Mouse (Mus musculus): ENCODE data around the gene Dnajc13.

Dnajc13 gene

GRCm38 (mm10) chr9:104262823-104263352 is at the start of gene Dnajc13:
Dnajc13 (minus strand) TSS chr9:104262930.
- peak; percentile 100 for DNase-seq (ENCODE audit: low read depth, low spot score)

DNA sequence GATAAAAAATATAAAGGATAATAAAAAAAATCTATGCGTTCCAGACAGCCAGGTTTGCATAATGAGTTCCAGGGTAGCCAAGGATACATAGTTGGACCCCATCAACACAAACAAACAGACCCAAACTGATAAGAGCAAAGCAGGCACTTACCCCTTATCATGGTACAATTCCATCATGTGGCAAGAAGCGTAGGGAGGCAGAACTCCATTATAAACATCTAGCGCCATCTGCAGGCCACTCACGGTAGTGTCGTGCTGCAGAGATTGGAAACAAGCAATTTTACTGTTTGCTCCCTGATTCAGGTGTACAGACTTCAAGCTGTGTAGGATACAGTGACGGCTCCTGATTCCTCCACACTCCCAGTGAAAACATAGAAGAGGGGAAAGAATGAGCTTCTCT is 44.0 kb upstream of the Dnajc13 start:
- DNase-seq (ENCODE audit: low read depth, low spot score), result peak; percentile 78

- peak; percentile 8 for DNase-seq (ENCODE audit: low read depth, low spot score)
Observed at GRCm38 (mm10) chr9:104305333-104306111, 42.8 kb upstream of the Dnajc13 start.

DNA sequence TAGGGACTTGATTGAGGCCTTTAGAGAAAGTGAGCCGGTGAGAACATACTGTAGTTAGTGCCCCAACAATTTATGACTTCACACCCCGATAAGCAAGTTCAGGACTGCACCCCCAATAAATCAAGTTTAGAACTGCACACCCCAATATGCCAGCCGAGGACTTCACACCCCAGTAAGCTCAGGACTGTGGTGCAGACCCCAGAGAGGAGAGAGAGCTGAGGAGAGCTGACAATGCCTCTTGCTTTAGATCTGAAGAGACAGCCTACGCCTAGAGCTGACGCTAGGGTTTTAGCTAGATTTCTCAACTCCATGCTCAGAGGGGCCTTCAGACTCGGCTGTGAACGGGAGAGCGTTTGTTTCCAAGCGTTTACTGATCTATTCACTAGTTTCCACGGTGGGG is 42.1 kb upstream of the Dnajc13 start:
- no peak for DNase-seq (ENCODE audit: low read depth, low spot score)

- DNase-seq (ENCODE audit: low read depth, low spot score), result no peak
Observed at GRCm38 (mm10) chr9:104304376-104304775, 41.6 kb upstream of the Dnajc13 start.

- DNase-seq (ENCODE audit: low read depth, low spot score), result no peak
Observed at GRCm38 (mm10) chr9:104300569-104300968, 37.8 kb upstream of the Dnajc13 start.

GRCm38 (mm10) chr9:104297041-104297440 is 34.3 kb upstream of the Dnajc13 start:
- DNase-seq (ENCODE audit: low read depth, low spot score), result no peak

GRCm38 (mm10) chr9:104284934-104285333 is 22.2 kb upstream of the Dnajc13 start:
- no peak for DNase-seq (ENCODE audit: low read depth, low spot score)

- no peak for DNase-seq (ENCODE audit: low read depth, low spot score)
Observed at GRCm38 (mm10) chr9:104282536-104282935, 19.8 kb upstream of the Dnajc13 start.

DNA sequence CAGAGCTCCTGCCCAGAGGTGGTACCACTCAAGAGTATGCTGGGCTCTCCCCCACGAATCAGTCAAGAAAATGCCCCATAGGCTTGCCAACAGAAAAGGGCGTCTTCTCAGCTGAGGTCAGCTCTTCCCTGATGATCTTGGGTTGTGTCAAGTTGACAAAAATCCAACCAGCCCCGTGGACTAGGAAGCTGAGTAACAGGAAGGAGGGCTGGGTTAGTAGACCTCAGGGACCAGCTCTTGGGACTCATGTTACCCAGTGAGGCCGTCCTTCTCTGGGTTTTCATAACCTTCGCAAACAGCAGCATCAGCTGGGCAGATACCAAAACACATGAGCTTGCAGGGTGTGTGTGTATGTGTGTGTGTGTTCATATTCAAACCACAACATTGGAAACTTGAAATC is 19.0 kb upstream of the Dnajc13 start:
- no peak for DNase-seq (ENCODE audit: low read depth, low spot score)

DNA sequence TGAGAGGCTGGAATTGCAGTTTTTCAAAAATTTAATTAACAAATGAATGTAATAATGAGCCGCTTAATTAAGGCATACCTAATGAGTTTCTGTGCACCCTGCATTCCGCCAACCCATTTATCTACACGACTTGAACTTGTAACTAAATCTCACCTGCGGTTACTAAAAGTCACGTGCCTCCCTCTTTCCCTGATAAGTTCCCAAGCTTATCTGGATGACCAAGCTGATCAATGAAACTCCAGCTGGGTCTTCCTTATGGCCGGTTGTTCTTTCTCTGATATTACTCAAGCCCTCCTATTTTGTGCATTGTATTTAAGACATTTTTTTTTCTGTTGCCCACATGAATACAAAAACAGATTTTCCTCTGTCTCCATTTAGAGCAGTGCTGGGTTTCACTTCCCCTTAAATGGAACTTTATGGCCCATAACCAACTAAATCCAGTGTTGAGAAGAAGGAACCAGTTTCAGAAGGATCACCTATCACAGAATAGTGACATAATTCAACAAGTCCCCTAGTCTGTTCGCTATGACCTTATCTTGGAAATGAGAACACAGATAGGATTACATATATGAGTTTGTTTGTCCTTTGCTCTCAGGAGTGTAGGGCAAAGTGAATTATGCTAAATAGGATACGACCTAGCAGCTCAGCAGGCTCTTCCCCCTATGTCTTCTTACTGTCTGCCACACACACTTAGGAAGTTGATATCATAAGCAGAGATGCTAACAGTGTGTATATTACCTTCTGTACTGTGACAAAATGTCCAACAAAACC is 18.2 kb upstream of the Dnajc13 start:
- peak; percentile 85 for DNase-seq (ENCODE audit: low read depth, low spot score)

DNA sequence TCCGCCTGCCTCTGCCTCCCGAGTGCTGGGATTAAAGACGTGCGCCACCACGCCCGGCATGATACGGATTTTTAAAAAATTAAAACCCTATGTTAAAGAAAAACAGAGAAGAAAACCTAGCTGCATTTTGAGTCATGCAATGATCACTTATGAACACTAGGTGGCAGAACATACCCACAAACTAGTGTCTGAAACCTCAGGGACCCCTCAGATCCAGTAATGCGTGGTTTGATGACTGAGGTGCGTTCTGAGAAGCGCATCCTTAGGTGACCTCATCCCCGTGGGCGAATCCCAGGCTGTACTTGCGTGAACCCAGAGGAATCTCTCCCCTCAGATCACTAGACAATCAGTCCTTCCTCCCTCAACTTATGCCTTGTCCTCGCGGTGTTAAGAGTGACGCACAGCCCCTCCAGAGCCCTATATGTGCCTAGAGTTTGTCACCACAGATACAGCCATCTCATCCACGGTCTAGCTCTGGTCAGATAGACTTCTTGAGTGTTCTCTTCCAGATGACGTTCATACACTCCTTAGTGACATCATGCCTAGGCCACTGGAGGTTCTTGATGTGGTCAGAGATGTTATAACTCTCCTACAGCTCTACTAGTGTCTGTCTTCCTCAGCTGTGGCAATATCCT is 14.9 kb upstream of the Dnajc13 start:
- peak; percentile 65 for DNase-seq (ENCODE audit: low read depth, low spot score)

DNA sequence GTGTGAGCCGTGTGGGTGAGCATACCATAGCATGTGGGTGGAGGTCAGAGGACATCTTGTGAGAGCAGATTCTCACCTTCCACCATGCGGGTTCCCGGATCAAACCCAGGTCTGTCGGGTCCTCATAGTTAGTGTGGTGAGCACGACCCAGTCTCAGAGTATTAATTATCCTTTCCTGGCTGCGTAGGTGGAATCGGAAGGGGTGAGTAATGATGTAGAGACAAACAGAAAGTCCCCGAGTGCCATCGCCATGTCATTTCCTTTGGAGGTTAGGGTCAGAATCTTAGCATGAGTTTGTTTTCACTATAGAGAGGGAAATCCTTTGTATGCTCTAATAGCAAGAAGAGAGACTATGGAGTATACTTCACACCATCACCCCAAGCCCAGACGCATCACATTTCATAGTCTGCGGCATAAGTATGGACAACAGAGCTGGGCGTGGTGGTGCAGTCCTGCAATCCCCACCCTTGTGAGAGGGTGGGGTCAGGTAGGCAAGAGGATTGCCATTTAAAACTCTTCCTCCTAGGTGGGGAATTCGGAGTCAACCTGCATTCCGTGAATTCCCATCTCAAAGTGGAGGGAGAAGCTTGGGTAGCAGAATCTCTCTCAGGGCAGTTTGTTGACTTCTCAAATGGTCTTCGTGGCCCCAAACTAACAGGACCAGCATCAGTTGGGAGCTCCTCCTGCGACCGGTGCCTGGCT is 12.5 kb upstream of the Dnajc13 start:
- no peak for DNase-seq (ENCODE audit: low read depth, low spot score)

- no peak for DNase-seq (ENCODE audit: low read depth, low spot score)
Observed at GRCm38 (mm10) chr9:104272057-104272456, 9.3 kb upstream of the Dnajc13 start.

- no peak for DNase-seq (ENCODE audit: low read depth, low spot score)
Observed at GRCm38 (mm10) chr9:104271642-104272041, 8.9 kb upstream of the Dnajc13 start.

- no peak for DNase-seq (ENCODE audit: low read depth, low spot score)
Observed at GRCm38 (mm10) chr9:104269944-104270343, 7.2 kb upstream of the Dnajc13 start.

GRCm38 (mm10) chr9:104269349-104269871 is 6.7 kb upstream of the Dnajc13 start:
- DNase-seq (ENCODE audit: low read depth, low spot score), result peak; percentile 67

DNA sequence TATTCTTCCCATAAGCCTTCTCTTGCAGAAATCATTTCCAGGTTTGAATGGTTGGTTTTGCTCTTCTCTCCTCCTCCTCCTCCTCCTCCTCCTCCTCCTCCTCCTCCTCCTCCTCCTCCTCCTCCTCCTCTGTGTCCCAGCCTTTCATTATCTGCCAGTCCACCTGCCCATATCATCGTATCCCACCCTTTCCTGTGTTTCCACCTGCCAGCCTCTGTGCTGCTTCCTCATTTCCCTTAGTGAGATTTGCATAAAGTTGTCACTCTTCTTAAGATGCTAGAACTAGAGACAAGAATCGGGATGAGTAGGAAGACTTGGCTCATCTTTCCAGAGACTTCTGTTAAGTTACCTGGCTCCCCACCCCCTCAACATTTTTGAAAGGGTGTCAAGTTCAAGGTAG is 1.8 kb upstream of the Dnajc13 start:
- no peak for DNase-seq (ENCODE audit: low read depth, low spot score)

DNA sequence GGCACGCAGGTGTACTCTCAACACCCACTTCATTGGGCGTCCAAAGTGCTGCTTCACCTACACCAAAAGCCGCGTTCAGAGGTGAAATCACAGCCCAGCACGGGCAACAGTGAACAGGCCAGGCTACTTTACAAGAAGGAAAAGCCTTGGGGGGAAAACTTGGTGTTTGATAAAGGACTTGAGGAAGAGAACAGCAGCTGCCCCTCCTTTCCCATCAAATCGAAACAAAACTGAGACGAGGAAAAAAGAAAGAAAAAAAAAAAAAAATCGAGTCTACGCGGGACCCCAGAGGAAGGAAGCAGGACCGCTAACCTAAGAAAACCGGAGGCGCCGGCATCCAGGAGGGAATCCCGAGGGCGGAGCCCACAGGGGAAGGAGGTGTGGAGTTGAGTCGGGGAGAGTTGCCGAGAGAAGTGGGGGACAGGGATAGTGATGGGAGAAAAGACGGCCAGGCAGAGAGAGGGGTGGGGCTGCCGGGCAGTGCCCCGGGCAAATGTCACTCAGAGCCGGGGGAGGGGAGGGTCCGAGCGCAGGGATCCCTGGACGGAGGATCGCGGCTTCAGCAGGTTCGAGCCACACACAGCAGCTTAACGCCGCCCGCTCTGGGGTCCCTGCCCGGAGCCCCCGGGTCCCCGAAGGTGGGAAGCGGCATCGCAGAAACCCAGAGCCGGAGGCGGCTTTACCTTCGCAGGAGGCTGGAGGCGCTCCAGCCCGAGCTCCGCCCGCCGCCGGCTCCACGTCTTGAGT is 541 bp downstream of the Dnajc13 start:
- peak; percentile 67 for DNase-seq (ENCODE audit: low read depth, low spot score)

GRCm38 (mm10) chr9:104260306-104260705 is 2.4 kb downstream of the Dnajc13 start:
- DNase-seq (ENCODE audit: low read depth, low spot score), result no peak

DNA sequence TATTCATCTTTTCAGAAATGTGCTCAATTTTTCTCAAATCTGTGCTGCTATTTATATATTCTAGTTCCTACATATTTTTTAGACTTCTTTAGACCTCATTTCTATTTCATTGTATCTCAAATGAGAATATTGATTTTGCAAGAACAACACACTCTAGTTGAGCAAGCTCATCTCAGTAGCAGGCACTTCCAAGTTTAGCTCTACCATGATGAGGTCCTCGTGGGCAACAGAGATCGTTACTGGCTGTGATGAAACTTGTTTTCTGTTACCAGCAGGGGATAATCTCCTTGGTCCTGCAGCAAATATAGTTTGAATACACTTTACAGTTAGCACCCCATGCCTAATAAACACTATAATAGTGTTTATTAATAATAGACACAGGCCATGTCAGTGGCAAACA is 6.6 kb downstream of the Dnajc13 start:
- no peak for DNase-seq (ENCODE audit: low read depth, low spot score)
